Mouse (Mus musculus) kidney, embryonic 14.5 days (tissue): ENCODE results near the gene Calr3. TPM values are rescaled to one million over a fixed set of nuclear protein-coding genes. Genes with fewer than 3 reads are reported as not detected.

Experiments
- ATAC-seq: fragments of 200-750 bp; cut with Nextera tagmentation; 2 replicates; pipeline ENCODE4 v1.8.0; 2017; ENCODE audit warnings: moderate number of reproducible peaks, mild to moderate bottlenecking, moderate TSS enrichment, moderate library complexity; ENCODE audit not compliant: low FRiP score, low TSS enrichment
- H3K27ac ChIP-seq: fragments of 300-500 bp; sonication (generic); 2 replicates; pipeline ENCODE4 v1.5.1; 2014; ENCODE audit warnings: low read depth, mild to moderate bottlenecking, low read length, moderate library complexity, mixed read lengths
- H3K27me3 ChIP-seq: fragments of 300-500 bp; sonication (generic); 2 replicates; pipeline ENCODE4 v1.6.1; 2014; ENCODE audit warnings: mild to moderate bottlenecking, low read length; ENCODE audit not compliant: control insufficient read depth, insufficient read depth
- H3K36me3 ChIP-seq: fragments of 300-500 bp; sonication (generic); 2 replicates; pipeline ENCODE4 v1.6.1; 2014; ENCODE audit warnings: low read length, mixed read lengths; ENCODE audit not compliant: control insufficient read depth, insufficient read depth
- H3K4me1 ChIP-seq: fragments of 300-500 bp; sonication (generic); 2 replicates; pipeline ENCODE4 v1.6.1; 2014; ENCODE audit warnings: low read length, mixed read lengths; ENCODE audit not compliant: control insufficient read depth, insufficient read depth
- H3K4me2 ChIP-seq: fragments of 300-500 bp; sonication (generic); replicated peaks from 2 replicates; pipeline ENCODE4 v1.6.1; 2014; ENCODE audit warnings: low read depth, mild to moderate bottlenecking, low read length
- H3K4me3 ChIP-seq: fragments of 300-500 bp; sonication (generic); 2 replicates; pipeline ENCODE4 v1.5.1; 2014; ENCODE audit warnings: mild to moderate bottlenecking, low read length
- H3K9ac ChIP-seq: fragments of 300-500 bp; sonication (generic); 2 replicates; pipeline ENCODE4 v1.6.1; 2014; ENCODE audit warnings: low read depth, mild to moderate bottlenecking, low read length, moderate library complexity
- H3K9me3 ChIP-seq: fragments of 300-500 bp; sonication (generic); 2 replicates; pipeline ENCODE4 v1.6.1; 2016; ENCODE audit warnings: low read length; ENCODE audit not compliant: control insufficient read depth
- WGBS: fragments of 180-500 bp; shearing (Covaris S2); extraction: QIAGEN DNeasy Blood & Tissue Kit; methylation state at CpG from one replicate; pipeline ENCODE4 v1.1.7; 2014; 5-methylcytosine and 5-hydroxymethylcytosine counted together
- polyA plus RNA-seq: library from polyadenylated mRNA; unstranded; fragments of >200 nt; fragmentation: Nextera tagmentation; extraction: Ambion mirVana; gene quantifications from 2 replicates; pipeline ENCODE4 v1.2.1, GENCODE M21; 2014

Gene Calr3
- polyA plus RNA-seq, 1 experiment from 2014 or later, result 1.6 TPM

GRCm38 (mm10) chr8:72420571-72421361, 22.9 kb downstream of the Calr3 start:
- H3K4me1 ChIP-seq, result peaks cover 18% of the 10 kb centered on the region
- H3K4me2 ChIP-seq, result peak overlapping the region; percentile 75
- ATAC-seq, result peak; percentile 16
- 1% methylated on average over 70 of the region's 73 CpGs for WGBS
- no peaks in the 10 kb centered on the region for H3K27me3 ChIP-seq
- peak overlapping the region; percentile 76 for H3K4me3 ChIP-seq
- 0 out of 2 replicates have a peak, but pooled peaks cover 4% of the 10 kb centered on the region for H3K36me3 ChIP-seq
- peak overlapping the region; percentile 67; the same call in 1 of the 2 replicates for H3K27ac ChIP-seq
- H3K9me3 ChIP-seq, result no peaks in the 10 kb centered on the region
- peak overlapping the region; percentile 94 for H3K9ac ChIP-seq

- H3K9ac ChIP-seq, result no peak overlapping the region
- H3K9me3 ChIP-seq, result no peaks in the 10 kb centered on the region
- H3K27ac ChIP-seq, result no peak overlapping the region
- ATAC-seq, result no peak
- H3K27me3 ChIP-seq, result no peaks in the 10 kb centered on the region
- H3K4me2 ChIP-seq, result no peak overlapping the region
- H3K36me3 ChIP-seq, result peaks cover 7% of the 10 kb centered on the region; the same call in 1 of the 2 replicates
- H3K4me1 ChIP-seq, result peaks cover 18% of the 10 kb centered on the region
- H3K4me3 ChIP-seq, result no peak overlapping the region
- 95% methylated on average over 4 of the region's 4 CpGs for WGBS
These were observed 25.6 kb downstream of the Calr3 start for GRCm38 (mm10) chr8:72418073-72418472.

GRCm38 (mm10) chr8:72415252-72415651, 28.4 kb downstream of the Calr3 start:
- H3K4me1 ChIP-seq, result peaks cover 15% of the 10 kb centered on the region

GRCm38 (mm10) chr8:72413839-72414238, 29.8 kb downstream of the Calr3 start:
- peaks cover 10% of the 10 kb centered on the region; the same call in 1 of the 2 replicates for H3K36me3 ChIP-seq
- WGBS, result 85% methylated on average over 7 of the region's 7 CpGs
- no peaks in the 10 kb centered on the region for H3K9me3 ChIP-seq
- no peaks in the 10 kb centered on the region for H3K27me3 ChIP-seq
- H3K4me2 ChIP-seq, result no peak overlapping the region
- H3K4me1 ChIP-seq, result 0 out of 2 replicates have a peak, but pooled peaks cover 9% of the 10 kb centered on the region
- H3K9ac ChIP-seq, result no peak overlapping the region
- no peak for ATAC-seq
- no peak overlapping the region for H3K4me3 ChIP-seq
- H3K27ac ChIP-seq, result no peak overlapping the region

More at GRCm38 (mm10) chr8:72415252-72415651, 28.4 kb downstream of the Calr3 start:
- WGBS, result 79% methylated on average over 2 of the region's 2 CpGs
- Histone ChIP-seq H3K36me3 (peaks cover 11% of the 10 kb centered on the region; the same call in 1 of the 2 replicates), H3K4me2 (no peak overlapping the region), H3K4me3 (no peak overlapping the region), H3K9me3 (no peaks in the 10 kb centered on the region), H3K27me3 (no peaks in the 10 kb centered on the region), H3K9ac (no peak overlapping the region), H3K27ac (no peak overlapping the region)
- ATAC-seq, result no peak

GRCm38 (mm10) chr8:72409443-72409842, 34.2 kb downstream of the Calr3 start:
- H3K4me1 ChIP-seq, result 0 out of 2 replicates have a peak, but pooled peaks cover 5% of the 10 kb centered on the region
- H3K27ac ChIP-seq, result no peak overlapping the region
- no peak overlapping the region for H3K4me3 ChIP-seq
- no peaks in the 10 kb centered on the region for H3K9me3 ChIP-seq
- H3K9ac ChIP-seq, result no peak overlapping the region
- no peak overlapping the region for H3K4me2 ChIP-seq
- ATAC-seq, result no peak
- no peaks in the 10 kb centered on the region for H3K27me3 ChIP-seq
- WGBS, result 52% methylated on average over 3 of the region's 3 CpGs
- peaks cover 7% of the 10 kb centered on the region; the same call in 1 of the 2 replicates for H3K36me3 ChIP-seq

GRCm38 (mm10) chr8:72407878-72408277, 35.8 kb downstream of the Calr3 start:
- 95% methylated on average over 1 of the region's 1 CpGs for WGBS

GRCm38 (mm10) chr8:72402981-72403380, 40.7 kb downstream of the Calr3 start:
- H3K4me1 ChIP-seq, result no peaks in the 10 kb centered on the region
- H3K27me3 ChIP-seq, result no peaks in the 10 kb centered on the region
- no peak overlapping the region for H3K4me2 ChIP-seq
- H3K27ac ChIP-seq, result no peak overlapping the region
- 95% methylated on average over 3 of the region's 3 CpGs for WGBS
- H3K9ac ChIP-seq, result no peak overlapping the region
- H3K36me3 ChIP-seq, result peaks cover 13% of the 10 kb centered on the region
- ATAC-seq, result no peak
- H3K9me3 ChIP-seq, result no peaks in the 10 kb centered on the region
- no peak overlapping the region for H3K4me3 ChIP-seq

More at GRCm38 (mm10) chr8:72407878-72408277, 35.8 kb downstream of the Calr3 start:
- Histone ChIP-seq H3K9me3 (no peaks in the 10 kb centered on the region), H3K27ac (no peak overlapping the region), H3K27me3 (no peaks in the 10 kb centered on the region), H3K4me2 (no peak overlapping the region), H3K9ac (no peak overlapping the region), H3K36me3 (peaks cover 5% of the 10 kb centered on the region; the same call in 1 of the 2 replicates), H3K4me1 (0 out of 2 replicates have a peak, but pooled peaks cover 5% of the 10 kb centered on the region), H3K4me3 (no peak overlapping the region)
- no peak for ATAC-seq

- H3K9ac ChIP-seq, result no peak overlapping the region
- H3K4me3 ChIP-seq, result no peak overlapping the region
- no peaks in the 10 kb centered on the region for H3K9me3 ChIP-seq
- 90% methylated on average over 1 of the region's 1 CpGs for WGBS
- H3K27me3 ChIP-seq, result no peaks in the 10 kb centered on the region
- ATAC-seq, result no peak
- H3K4me2 ChIP-seq, result no peak overlapping the region
- H3K27ac ChIP-seq, result no peak overlapping the region
- H3K36me3 ChIP-seq, result peaks cover 20% of the 10 kb centered on the region
- no peaks in the 10 kb centered on the region for H3K4me1 ChIP-seq
These were observed 42.3 kb downstream of the Calr3 start for GRCm38 (mm10) chr8:72401381-72401780.

GRCm38 (mm10) chr8:72385737-72386136, 57.9 kb downstream of the Calr3 start:
- 94% methylated on average over 2 of the region's 2 CpGs for WGBS
- H3K9me3 ChIP-seq, result no peaks in the 10 kb centered on the region
- H3K9ac ChIP-seq, result no peak overlapping the region
- peaks cover 97% of the 10 kb centered on the region for H3K36me3 ChIP-seq
- no peak overlapping the region for H3K27ac ChIP-seq
- no peaks in the 10 kb centered on the region for H3K4me1 ChIP-seq
- no peak for ATAC-seq
- no peak overlapping the region for H3K4me3 ChIP-seq
- no peak overlapping the region for H3K4me2 ChIP-seq
- no peaks in the 10 kb centered on the region for H3K27me3 ChIP-seq
